ENCODE assay signal across 9 mouse cellular contexts in the genomic region with DNA sequence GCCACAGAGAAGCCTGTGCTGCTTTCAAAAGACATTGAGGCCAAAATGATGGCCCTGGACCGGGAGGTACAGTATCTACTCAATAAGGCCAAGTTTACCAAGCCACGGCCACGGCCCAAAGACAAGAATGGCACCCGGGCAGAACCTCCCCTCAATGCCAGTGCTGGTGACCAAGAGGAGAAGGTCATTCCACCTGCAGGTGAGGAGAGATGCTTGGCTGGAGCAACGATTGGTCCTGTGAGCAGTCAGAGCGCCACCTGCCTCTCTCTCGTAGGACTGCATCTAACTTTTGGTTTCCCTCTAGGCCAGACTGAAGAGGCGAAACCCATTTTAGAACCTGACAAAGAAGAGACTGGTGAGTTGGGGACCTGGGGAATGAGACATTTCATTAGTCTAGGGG. TPM values are rescaled to one million over a fixed set of nuclear protein-coding genes. Genes with fewer than 3 reads are reported as not detected.
DNase-seq lines count a peak whose midpoint lies in the region; ATAC-seq and TF ChIP-seq lines count a peak whose summit lies in the region.
"Had no signal": no experiment of that assay in that cellular context is flagged by ENCODE, and none has a peak within 500 bp of the region (broad histone marks: within the 10 kb centered on the region; RNA-seq: fewer than 3 reads in every experiment).

No protein-coding gene starts in this region.

- TF ChIP-seq RAD21 in CH12.LX (IDR thresholded peaks at IDR 0.05; ENCODE audit: low read depth, low read length): peak; percentile 44

- peaks cover 75% of the 10 kb centered on the region for H3K36me3 ChIP-seq in heart, embryonic 12.5 days
- H3K36me3 ChIP-seq in CH12.LX (replicated peaks in 1 of 2; ENCODE audit: control insufficient read depth in 1 of 2, insufficient read depth in 1 of 2, low read length in 1 of 2): peaks cover 66 to 86% of the 10 kb centered on the region in 2 experiments
- peaks cover 44% of the 10 kb centered on the region for H3K36me3 ChIP-seq in liver, embryonic 16.5 days (ENCODE audit: control insufficient read depth, insufficient read depth)

- H3K27ac ChIP-seq in heart, embryonic 12.5 days (ENCODE audit: poor library complexity, severe bottlenecking): no peak overlapping the region
- H3K27ac ChIP-seq in CH12.LX (ENCODE audit: insufficient read depth, low read depth): no peak overlapping the region
- H3K27ac ChIP-seq in liver, embryonic 16.5 days (ENCODE audit: low read length): no peak overlapping the region
- H3K27ac ChIP-seq: limb, embryonic 12.5 days had no signal

- ATAC-seq in heart, embryonic 12.5 days (ENCODE audit: insufficient number of reproducible peaks, low FRiP score): no peak
- ATAC-seq in liver, embryonic 16.5 days (ENCODE audit: low read depth): 0 out of 2 replicates have a peak, but pooled peaks have one; percentile 10

- no peak for TF ChIP-seq POLR2A in CH12.LX (IDR thresholded peaks at IDR 0.05; ENCODE audit: low read depth, low read length)

- H3K4me2 ChIP-seq in heart, embryonic 12.5 days: no peak overlapping the region
- no peak overlapping the region for H3K4me2 ChIP-seq in CH12.LX (ENCODE audit: insufficient read depth, low read depth, poor library complexity, severe bottlenecking)
- no peak overlapping the region for H3K4me2 ChIP-seq in liver, embryonic 16.5 days (ENCODE audit: low read depth, low read length)
- H3K4me2 ChIP-seq: limb, embryonic 12.5 days had no signal

- no peaks in the 10 kb centered on the region for H3K79me2 ChIP-seq in CH12.LX (replicated peaks; ENCODE audit: control insufficient read depth, extremely low read depth, insufficient read depth, poor library complexity, severe bottlenecking)

- no peaks in the 10 kb centered on the region for H3K27me3 ChIP-seq in heart, embryonic 12.5 days (replicated peaks)
- H3K27me3 ChIP-seq in CH12.LX (replicated peaks): no peaks in the 10 kb centered on the region
- no peaks in the 10 kb centered on the region for H3K27me3 ChIP-seq in liver, embryonic 16.5 days (ENCODE audit: control insufficient read depth, insufficient read depth, low read depth, low read length)
- H3K27me3 ChIP-seq: limb, embryonic 12.5 days had no signal

- 65% methylated on average over 8 of the region's 8 CpGs for WGBS in heart, embryonic 12.5 days
- WGBS in liver, embryonic 16.5 days (ENCODE audit: insufficient replicate concordance): 58% methylated on average over 8 of the region's 8 CpGs

- no peak overlapping the region for H3K9ac ChIP-seq in heart, embryonic 12.5 days
- H3K9ac ChIP-seq in CH12.LX (ENCODE audit: insufficient read depth, low read depth): no peak overlapping the region
- H3K9ac ChIP-seq in liver, embryonic 16.5 days (ENCODE audit: low read depth, low read length): no peak overlapping the region
- H3K9ac ChIP-seq: limb, embryonic 12.5 days had no signal

- TF ChIP-seq CTCF in CH12.LX (conservative IDR thresholded peaks at IDR 0.05 in 1 of 2, IDR thresholded peaks at IDR 0.05 in 1 of 2; ENCODE audit: low read depth in 2 of 2, low read length in 2 of 2): peak; percentile 48 to 76

- H3K9me3 ChIP-seq in heart, embryonic 12.5 days (replicated peaks): no peaks in the 10 kb centered on the region
- no peaks in the 10 kb centered on the region for H3K9me3 ChIP-seq in CH12.LX (replicated peaks; ENCODE audit: low read length)
- no peaks in the 10 kb centered on the region for H3K9me3 ChIP-seq in liver, embryonic 16.5 days (replicated peaks; ENCODE audit: control insufficient read depth, low read length)
- H3K9me3 ChIP-seq: limb, embryonic 12.5 days had no signal

- TF ChIP-seq EP300 in CH12.LX (IDR thresholded peaks at IDR 0.05; ENCODE audit: low read length): no peak

- in situ Hi-C loops in CH12.LX (cut with MboI; ENCODE audit: low pct_ligation_motif_present, low pct_unique_long_range_greater_than_20kb, low sequenced_read_pairs): no loop called here

- H3K4me3 ChIP-seq in heart, embryonic 12.5 days: no peak overlapping the region
- no peak overlapping the region for H3K4me3 ChIP-seq in CH12.LX (replicated peaks in 1 of 3; ENCODE audit: low read depth in 2 of 3, low read length in 2 of 3, poor library complexity in 1 of 3)
- no peak overlapping the region for H3K4me3 ChIP-seq in liver, embryonic 16.5 days (ENCODE audit: low read depth, low read length)
- H3K4me3 ChIP-seq: limb, embryonic 12.5 days had no signal

- peak; percentile 57 for DNase-seq in heart, postnatal 4 days
- DNase-seq in 3T3-L1 (ENCODE audit: low read depth, low spot score) (peak; percentile 67), CH12.LX (ENCODE audit: extremely low read depth) (peak; percentile 61)
- peak; percentile 75 to 84 for DNase-seq in cerebellum, postnatal 14 days
- peak; percentile 51 to 80 for DNase-seq in spleen, postnatal 10 days (ENCODE audit: low spot score in 2 of 2)
- DNase-seq in frontal cortex, postnatal 25 days (ENCODE audit: low spot score in 2 of 2): no peak

- H3K4me1 ChIP-seq in heart, embryonic 12.5 days (replicated peaks): no peaks in the 10 kb centered on the region
- peaks cover 0 to 6% of the 10 kb centered on the region in 2 experiments; a peak in 1 of 4 replicates for H3K4me1 ChIP-seq in CH12.LX (ENCODE audit: control insufficient read depth in 1 of 2, insufficient read depth in 2 of 2)
- no peaks in the 10 kb centered on the region for H3K4me1 ChIP-seq in liver, embryonic 16.5 days (ENCODE audit: control insufficient read depth, low read depth, low read length)
- H3K4me1 ChIP-seq: limb, embryonic 12.5 days had no signal

- dilution Hi-C loops in CH12.LX (cut with MboI; ENCODE audit: extremely low pct_ligation_motif_present, extremely low pct_unique_long_range_greater_than_20kb, low sequenced_read_pairs): no loop called here

TF ChIP-seq in CH12.LX, 34 proteins besides CTCF, POLR2A, EP300 and RAD21:
- TF ChIP-seq RCOR1 (conservative IDR thresholded peaks at IDR 0.05; ENCODE audit: low read depth, low read length): no peak
- peak; percentile 55 for TF ChIP-seq SMC3 (IDR thresholded peaks at IDR 0.05; ENCODE audit: low read depth, low read length)
TF ChIP-seq in CH12.LX: peak in this region for 1.

RNA-seq across cellular contexts. Expression of gene Slc37a4, which starts 7.4 kb away (rescaled TPM):
- 10 to 100 TPM; 21.9 to 26.1 TPM for total RNA-seq in heart, postnatal 4 days (2021)
- 28.1 and 33.0 TPM in 2 replicates for polyA plus RNA-seq in heart, embryonic 12.5 days (2016; fragmentation: Nextera tagmentation; extraction: Ambion mirVana)
- total RNA-seq in CH12.LX (2012; rRNA removed) (13.8 and 25.5 TPM in 2 replicates), CH12.LX (2014; rRNA removed) (29.9 and 38.7 TPM in 2 replicates)
- 10.3 and 11.7 TPM in 2 replicates for polyA plus RNA-seq in CH12.LX (2012; ENCODE audit: insufficient read length, low read depth)
- 65.1 and 81.4 TPM in 2 replicates for polyA plus RNA-seq in liver, embryonic 16.5 days (2015; fragmentation: Nextera tagmentation; extraction: Ambion mirVana)

RNA-seq across cellular contexts. Expression of gene Hyou1, which starts 10.0 kb away (rescaled TPM):
- 10 to 100 TPM; 42.1 to 45.8 TPM for total RNA-seq in heart, postnatal 4 days (2021)
- polyA plus RNA-seq in heart, embryonic 12.5 days (2016; fragmentation: Nextera tagmentation; extraction: Ambion mirVana): 21.5 and 23.6 TPM in 2 replicates
- total RNA-seq in CH12.LX (2012; rRNA removed): 88.7 and 148 TPM in 2 replicates
- 31.9 and 32.6 TPM in 2 replicates for total RNA-seq in CH12.LX (2014; rRNA removed)
- polyA plus RNA-seq in CH12.LX (2012; ENCODE audit: insufficient read length, low read depth): 89.9 and 90.8 TPM in 2 replicates
- polyA plus RNA-seq in liver, embryonic 16.5 days (2015; fragmentation: Nextera tagmentation; extraction: Ambion mirVana): 14.3 and 14.5 TPM in 2 replicates

RNA-seq across cellular contexts. Expression of gene Rps25, which starts 17.7 kb away (rescaled TPM):
- total RNA-seq in heart, postnatal 4 days (2021): 1,000 to 10,000 TPM; 1,107 to 1,153 TPM
- polyA plus RNA-seq in heart, embryonic 12.5 days (2016; fragmentation: Nextera tagmentation; extraction: Ambion mirVana): 1,234 and 1,239 TPM in 2 replicates
- total RNA-seq in CH12.LX (2012; rRNA removed) (2,535 and 3,076 TPM in 2 replicates), CH12.LX (2014; rRNA removed) (3,131 and 3,378 TPM in 2 replicates)
- polyA plus RNA-seq in CH12.LX (2012; ENCODE audit: insufficient read length, low read depth): 2,547 and 3,250 TPM in 2 replicates
- 791 and 928 TPM in 2 replicates for polyA plus RNA-seq in liver, embryonic 16.5 days (2015; fragmentation: Nextera tagmentation; extraction: Ambion mirVana)

RNA-seq across cellular contexts. Expression of gene Trappc4, which starts 18.1 kb away (rescaled TPM):
- total RNA-seq in heart, postnatal 4 days (2021): 10 to 100 TPM; 41.4 to 42.4 TPM
- 82.6 and 85.2 TPM in 2 replicates for polyA plus RNA-seq in heart, embryonic 12.5 days (2016; fragmentation: Nextera tagmentation; extraction: Ambion mirVana)
- total RNA-seq in CH12.LX (2012; rRNA removed) (81.3 and 88.2 TPM in 2 replicates), CH12.LX (2014; rRNA removed) (125 and 135 TPM in 2 replicates)
- polyA plus RNA-seq in CH12.LX (2012; ENCODE audit: insufficient read length, low read depth): 55.9 and 69.2 TPM in 2 replicates
- 42.8 and 46.3 TPM in 2 replicates for polyA plus RNA-seq in liver, embryonic 16.5 days (2015; fragmentation: Nextera tagmentation; extraction: Ambion mirVana)

RNA-seq across cellular contexts. Expression of gene Vps11, which starts 27.8 kb away (rescaled TPM):
- 10 to 100 TPM; 20.9 to 21.6 TPM for total RNA-seq in heart, postnatal 4 days (2021)
- 19.7 and 21.8 TPM in 2 replicates for polyA plus RNA-seq in heart, embryonic 12.5 days (2016; fragmentation: Nextera tagmentation; extraction: Ambion mirVana)
- total RNA-seq in CH12.LX (2012; rRNA removed) (21.4 and 22.1 TPM in 2 replicates), CH12.LX (2014; rRNA removed) (16.1 and 17.4 TPM in 2 replicates)
- polyA plus RNA-seq in CH12.LX (2012; ENCODE audit: insufficient read length, low read depth): 23.2 and 24.8 TPM in 2 replicates
- polyA plus RNA-seq in liver, embryonic 16.5 days (2015; fragmentation: Nextera tagmentation; extraction: Ambion mirVana): 14.3 and 14.4 TPM in 2 replicates

Comparison
In these comparisons a context has a peak if more than half of its experiments do, and no peak if none do; other contexts are left out.
1. DNase-seq: peak in heart, postnatal 4 days (single experiment), 3T3-L1 (single experiment), CH12.LX (single experiment), cerebellum, postnatal 14 days (2 of 2) and spleen, postnatal 10 days (2 of 2); none in frontal cortex, postnatal 25 days (0 of 2).